Mouse (Mus musculus) hindbrain, embryonic 12.5 days (tissue): ENCODE data around the gene Tbc1d1. TPM values are rescaled to one million over a fixed set of nuclear protein-coding genes. Genes with fewer than 3 reads are reported as not detected.
A peak's percentile ranks its signal among the peaks of the same experiment; 100 is the strongest.
"Not testable (repeated sequence)": the region's sequence is repeated elsewhere in the genome, so short reads cannot be mapped to it uniquely, and the experiment has no call there.

Source experiments
- ATAC-seq: fragments of 200-750 bp; cut with Nextera tagmentation; 2 replicates; pipeline ENCODE4 v1.8.0; 2017; ENCODE audit warnings: moderate TSS enrichment; ENCODE audit not compliant: low FRiP score
- H3K27ac ChIP-seq: fragments of 300-500 bp; sonication (generic); 2 replicates; pipeline ENCODE4 v1.5.1; 2016; ENCODE audit warnings: mild to moderate bottlenecking
- H3K27me3 ChIP-seq: fragments of 300-500 bp; sonication (generic); 2 replicates; pipeline ENCODE4 v1.6.1; 2016; ENCODE audit warnings: mild to moderate bottlenecking
- H3K36me3 ChIP-seq: fragments of 300-500 bp; sonication (generic); 2 replicates; pipeline ENCODE4 v1.6.1; 2016; ENCODE audit warnings: mild to moderate bottlenecking
- H3K4me1 ChIP-seq: fragments of 300-500 bp; sonication (generic); 2 replicates; pipeline ENCODE4 v1.6.1; 2016
- H3K4me2 ChIP-seq: fragments of 300-500 bp; sonication (generic); replicated peaks from 2 replicates; pipeline ENCODE4 v1.6.1; 2016; ENCODE audit warnings: mild to moderate bottlenecking
- H3K4me3 ChIP-seq: fragments of 300-500 bp; sonication (generic); 2 replicates; pipeline ENCODE4 v1.5.1; 2016; ENCODE audit warnings: mild to moderate bottlenecking
- H3K9ac ChIP-seq: fragments of 300-500 bp; sonication (generic); 2 replicates; pipeline ENCODE4 v1.6.1; 2016; ENCODE audit warnings: mild to moderate bottlenecking, moderate library complexity
- H3K9me3 ChIP-seq: fragments of 300-500 bp; sonication (generic); replicated peaks from 2 replicates; pipeline ENCODE4 v1.6.1; 2016; ENCODE audit warnings: mild to moderate bottlenecking
- WGBS: fragments of 180-500 bp; shearing (Covaris S2); methylation state at CpG from one replicate; pipeline ENCODE4 v1.1.7; 2016; 5-methylcytosine and 5-hydroxymethylcytosine counted together
- polyA plus RNA-seq: library from polyadenylated mRNA; unstranded; fragments of >200 nt; fragmentation: Nextera tagmentation; extraction: Ambion mirVana; gene quantifications from 2 replicates; pipeline ENCODE4 v1.2.1, GENCODE M21; 2016

Gene Tbc1d1
- polyA plus RNA-seq, 1 experiment from 2014 or later, result 24.5 TPM

- H3K36me3 ChIP-seq, H3K9ac ChIP-seq, H3K27ac ChIP-seq, ATAC-seq, H3K27me3 ChIP-seq, H3K4me3 ChIP-seq, H3K4me2 ChIP-seq, H3K9me3 ChIP-seq: not testable (repeated sequence)
- peaks cover 16% of the 10 kb centered on the region for H3K4me1 ChIP-seq
Measured at GRCm38 (mm10) chr5:64360876-64361268, 204.8 kb downstream of the Tbc1d1 start.

- Histone ChIP-seq H3K9me3 (no peaks in the 10 kb centered on the region; the same call in 1 of the 2 replicates), H3K4me1 (peaks cover 20% of the 10 kb centered on the region), H3K36me3 (no peaks in the 10 kb centered on the region), H3K4me3 (no peak overlapping the region), H3K9ac (no peak overlapping the region), H3K27ac (peak overlapping the region; percentile 68), H3K4me2 (no peak overlapping the region), H3K27me3 (no peaks in the 10 kb centered on the region)
- ATAC-seq, result peak; percentile 69
- WGBS, result 43% methylated on average over 5 of the region's 5 CpGs
Measured at GRCm38 (mm10) chr5:64363859-64364406, 207.8 kb downstream of the Tbc1d1 start.

- no peak overlapping the region for H3K9ac ChIP-seq
- WGBS, result 43% methylated on average over 7 of the region's 7 CpGs
- H3K27ac ChIP-seq, result peak overlapping the region; percentile 68
- no peaks in the 10 kb centered on the region for H3K27me3 ChIP-seq
- H3K4me2 ChIP-seq, result no peak overlapping the region
- H3K4me3 ChIP-seq, result no peak overlapping the region
- H3K9me3 ChIP-seq, result no peaks in the 10 kb centered on the region; the same call in 1 of the 2 replicates
- H3K36me3 ChIP-seq, result no peaks in the 10 kb centered on the region
- peak; percentile 84 for ATAC-seq
- peaks cover 20% of the 10 kb centered on the region for H3K4me1 ChIP-seq
Measured at GRCm38 (mm10) chr5:64364432-64365125, 208.5 kb downstream of the Tbc1d1 start.

GRCm38 (mm10) chr5:64365187-64366066 lies 209.3 kb downstream of the Tbc1d1 start:
- Histone ChIP-seq H3K27ac (peak overlapping the region; percentile 30; the same call in 1 of the 2 replicates), H3K9me3 (no peaks in the 10 kb centered on the region; the same call in 1 of the 2 replicates), H3K9ac (no peak overlapping the region), H3K4me2 (no peak overlapping the region), H3K27me3 (no peaks in the 10 kb centered on the region), H3K36me3 (no peaks in the 10 kb centered on the region), H3K4me1 (peaks cover 20% of the 10 kb centered on the region), H3K4me3 (no peak overlapping the region)
- no peak for ATAC-seq
- WGBS, result 85% methylated on average over 11 of the region's 11 CpGs

- Histone ChIP-seq H3K4me1 (peaks cover 20% of the 10 kb centered on the region), H3K27me3 (no peaks in the 10 kb centered on the region), H3K9me3 (no peaks in the 10 kb centered on the region; the same call in 1 of the 2 replicates), H3K36me3 (no peaks in the 10 kb centered on the region), H3K27ac (no peak overlapping the region), H3K9ac (no peak overlapping the region), H3K4me2 (no peak overlapping the region), H3K4me3 (no peak overlapping the region)
- ATAC-seq, result no peak
- 85% methylated on average over 9 of the region's 9 CpGs for WGBS
Measured at GRCm38 (mm10) chr5:64366113-64366512, 210.0 kb downstream of the Tbc1d1 start.

- H3K4me3 ChIP-seq, result no peak overlapping the region
- 27% methylated on average over 8 of the region's 8 CpGs for WGBS
- no peak overlapping the region for H3K4me2 ChIP-seq
- H3K9ac ChIP-seq, result no peak overlapping the region
- ATAC-seq, result no peak
- no peak overlapping the region for H3K27ac ChIP-seq
- H3K9me3 ChIP-seq, result no peaks in the 10 kb centered on the region
- peaks cover 20% of the 10 kb centered on the region for H3K4me1 ChIP-seq
- no peaks in the 10 kb centered on the region for H3K27me3 ChIP-seq
- H3K36me3 ChIP-seq, result no peaks in the 10 kb centered on the region
Measured at GRCm38 (mm10) chr5:64367426-64367825, 211.3 kb downstream of the Tbc1d1 start.

GRCm38 (mm10) chr5:64371331-64371831 lies 215.3 kb downstream of the Tbc1d1 start:
- Histone ChIP-seq H3K4me3 (no peak overlapping the region), H3K4me1 (peaks cover 8% of the 10 kb centered on the region), H3K9me3 (no peaks in the 10 kb centered on the region), H3K27ac (peak overlapping the region; percentile 30), H3K9ac (no peak overlapping the region), H3K36me3 (no peaks in the 10 kb centered on the region), H3K4me2 (no peak overlapping the region), H3K27me3 (no peaks in the 10 kb centered on the region)
- ATAC-seq, result no peak

- Histone ChIP-seq H3K36me3 (no peaks in the 10 kb centered on the region), H3K27ac (peak overlapping the region; percentile 56), H3K4me1 (peaks cover 7% of the 10 kb centered on the region), H3K27me3 (no peaks in the 10 kb centered on the region), H3K9me3 (no peaks in the 10 kb centered on the region), H3K4me3 (no peak overlapping the region), H3K9ac (no peak overlapping the region), H3K4me2 (no peak overlapping the region)
- WGBS, result 54% methylated on average over 13 of the region's 13 CpGs
- ATAC-seq, result peak; percentile 81
Measured at GRCm38 (mm10) chr5:64372292-64372961, 216.3 kb downstream of the Tbc1d1 start.

GRCm38 (mm10) chr5:64373695-64374094 lies 217.6 kb downstream of the Tbc1d1 start:
- H3K9me3 ChIP-seq, result no peaks in the 10 kb centered on the region
- WGBS, result 96% methylated on average over 5 of the region's 5 CpGs
- peaks cover 13% of the 10 kb centered on the region; the same call in 1 of the 2 replicates for H3K4me1 ChIP-seq
- no peak overlapping the region for H3K4me3 ChIP-seq
- no peaks in the 10 kb centered on the region for H3K27me3 ChIP-seq
- ATAC-seq, result no peak
- no peaks in the 10 kb centered on the region for H3K36me3 ChIP-seq
- no peak overlapping the region for H3K9ac ChIP-seq
- H3K27ac ChIP-seq, result no peak overlapping the region
- no peak overlapping the region for H3K4me2 ChIP-seq

- 91% methylated on average over 3 of the region's 3 CpGs for whole genome bisulfite sequencing
- Histone ChIP-seq H3K9ac (no peak overlapping the region), H3K27me3 (no peaks in the 10 kb centered on the region), H3K4me3 (no peak overlapping the region), H3K4me1 (peaks cover 23% of the 10 kb centered on the region), H3K4me2 (no peak overlapping the region), H3K9me3 (no peaks in the 10 kb centered on the region), H3K27ac (no peak overlapping the region), H3K36me3 (no peaks in the 10 kb centered on the region)
- no peak for ATAC-seq
Measured at GRCm38 (mm10) chr5:64375851-64376250, 219.7 kb downstream of the Tbc1d1 start.

- Histone ChIP-seq H3K9me3 (no peaks in the 10 kb centered on the region), H3K9ac (no peak overlapping the region), H3K27me3 (no peaks in the 10 kb centered on the region), H3K4me1 (peaks cover 28% of the 10 kb centered on the region), H3K4me2 (no peak overlapping the region), H3K4me3 (no peak overlapping the region), H3K27ac (no peak overlapping the region), H3K36me3 (no peaks in the 10 kb centered on the region)
- no peak for ATAC-seq
- WGBS, result 54% methylated on average over 7 of the region's 7 CpGs
Measured at GRCm38 (mm10) chr5:64376466-64376865, 220.4 kb downstream of the Tbc1d1 start.

GRCm38 (mm10) chr5:64377705-64378104 lies 221.6 kb downstream of the Tbc1d1 start:
- Histone ChIP-seq H3K9ac (no peak overlapping the region), H3K4me1 (peaks cover 35% of the 10 kb centered on the region), H3K4me2 (no peak overlapping the region), H3K36me3 (no peaks in the 10 kb centered on the region), H3K4me3 (no peak overlapping the region), H3K27me3 (no peaks in the 10 kb centered on the region), H3K9me3 (no peaks in the 10 kb centered on the region), H3K27ac (no peak overlapping the region)
- ATAC-seq, result no peak
- WGBS, result 79% methylated on average over 8 of the region's 8 CpGs
